Mouse (Mus musculus) urinary bladder, adult 18-20 months (tissue): ENCODE data around the gene Ccdc162.

ENCODE experiments used
- DNase-seq, 2 experiments: peaks; one replicate each; pipeline ENCODE4 v3.0.0; 2022; ENCODE audit warnings: low spot score in 2 of 2, mixed read lengths in 2 of 2

Gene Ccdc162

DNA sequence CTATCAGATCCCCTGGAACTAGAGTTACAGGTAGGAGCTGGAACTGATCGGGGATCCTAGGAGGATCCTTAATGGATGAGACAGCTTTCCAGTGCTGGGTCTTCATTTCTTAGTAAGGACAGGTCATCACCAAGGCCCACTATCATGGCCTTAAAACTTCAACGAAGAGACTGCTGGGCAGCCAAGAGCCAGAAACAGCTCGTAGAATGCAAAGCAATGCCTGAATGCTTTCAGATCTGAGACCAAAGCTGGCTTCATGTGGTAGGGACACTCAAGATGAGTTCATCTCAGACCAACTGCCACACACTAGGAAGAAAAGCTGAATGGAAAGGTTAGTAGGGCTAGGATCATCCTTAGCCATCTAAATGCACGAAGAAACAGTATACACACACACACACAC is 177.4 kb downstream of the Ccdc162 start:
- no peak for DNase-seq

DNA sequence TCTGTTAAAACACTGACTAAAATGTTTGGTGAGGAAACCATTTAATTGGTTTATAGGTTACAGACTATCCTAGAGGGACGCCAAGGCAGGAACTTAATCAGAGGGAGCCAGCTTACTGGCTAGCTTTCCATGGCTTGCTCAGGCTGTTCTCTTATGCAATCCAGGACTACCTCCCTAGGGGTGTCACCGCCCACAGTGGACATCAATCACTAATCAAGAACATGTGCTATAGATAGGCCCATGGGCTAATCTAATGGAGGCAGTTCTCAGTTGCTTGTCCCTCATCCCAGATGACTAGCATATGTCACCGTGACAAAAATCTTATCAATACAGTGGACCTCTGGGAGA is 178.5 kb downstream of the Ccdc162 start:
- DNase-seq, result no peak

DNA sequence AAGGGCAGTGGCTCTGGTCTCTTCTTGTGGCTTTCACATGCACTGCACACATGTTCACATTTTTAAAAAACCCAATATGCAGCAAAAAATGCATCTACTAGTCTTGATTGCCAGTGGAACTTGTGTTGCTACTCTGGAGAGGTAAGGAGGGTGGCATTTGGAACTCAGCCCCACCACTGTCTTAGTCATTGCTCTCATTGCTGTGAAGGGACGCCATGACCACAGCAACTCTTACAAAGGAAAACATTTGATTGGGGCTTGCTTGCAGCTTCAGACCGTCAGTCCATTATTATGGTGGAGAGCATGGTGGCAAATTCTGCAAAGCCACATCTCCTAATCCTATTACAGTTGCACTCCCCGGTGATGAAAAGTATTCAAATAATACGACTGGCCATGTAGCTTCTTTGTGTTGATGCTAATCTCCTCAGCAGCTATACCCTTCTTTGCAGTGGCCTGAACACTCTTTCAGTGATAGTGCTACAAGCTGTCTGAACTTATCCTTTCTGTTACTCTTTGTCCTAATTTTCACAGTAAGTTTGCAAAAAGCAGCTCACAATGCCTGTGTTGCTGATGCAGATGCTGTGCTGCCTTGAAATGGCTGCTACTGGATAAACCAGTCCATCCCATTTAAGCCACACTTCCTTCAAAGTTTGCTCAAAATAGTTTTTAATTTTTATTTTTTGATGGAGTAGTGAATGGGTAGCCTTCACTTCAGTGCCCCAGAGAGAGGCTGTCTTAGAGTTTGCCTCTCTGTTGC is 179.0 kb downstream of the Ccdc162 start:
- DNase-seq, result no peak

DNA sequence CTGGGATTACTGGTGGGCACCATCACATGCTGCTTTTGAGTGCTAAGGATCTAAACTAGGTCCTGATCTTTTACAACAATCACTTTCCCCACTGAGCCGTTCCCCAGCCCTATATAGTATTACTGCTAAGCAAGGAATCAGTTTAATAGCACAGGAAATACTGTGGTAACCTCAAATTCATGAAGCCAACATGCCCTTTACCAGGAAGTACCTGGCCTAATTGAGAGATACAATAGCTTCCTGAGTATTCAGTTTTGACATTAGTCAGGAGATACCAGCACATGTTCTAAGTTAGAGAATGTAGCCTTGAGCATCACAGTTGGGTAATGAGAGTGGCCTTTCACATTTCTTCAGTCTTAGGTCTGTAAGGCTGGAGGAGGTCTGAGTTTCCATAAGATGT is 179.7 kb downstream of the Ccdc162 start:
- DNase-seq, result no peak

DNA sequence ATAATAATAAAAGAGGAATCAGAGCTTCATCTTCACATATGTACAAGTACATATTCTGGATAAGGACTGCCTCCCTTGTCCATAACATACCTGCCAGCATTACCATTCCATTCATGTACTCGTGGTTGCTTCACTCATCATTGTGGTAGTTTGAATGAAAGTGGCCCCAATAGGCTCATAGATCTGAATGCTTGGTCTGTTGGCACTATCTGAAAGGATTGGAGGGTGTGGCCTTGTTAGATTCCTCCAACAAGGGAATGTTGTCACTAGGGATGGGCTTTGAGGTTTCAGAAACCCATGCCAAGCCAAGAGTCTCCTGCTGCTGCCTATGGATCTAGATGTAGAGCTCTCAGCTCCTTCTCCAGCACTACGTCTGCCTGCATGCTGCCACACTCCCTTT is 180.4 kb downstream of the Ccdc162 start:
- DNase-seq, result no peak

DNA sequence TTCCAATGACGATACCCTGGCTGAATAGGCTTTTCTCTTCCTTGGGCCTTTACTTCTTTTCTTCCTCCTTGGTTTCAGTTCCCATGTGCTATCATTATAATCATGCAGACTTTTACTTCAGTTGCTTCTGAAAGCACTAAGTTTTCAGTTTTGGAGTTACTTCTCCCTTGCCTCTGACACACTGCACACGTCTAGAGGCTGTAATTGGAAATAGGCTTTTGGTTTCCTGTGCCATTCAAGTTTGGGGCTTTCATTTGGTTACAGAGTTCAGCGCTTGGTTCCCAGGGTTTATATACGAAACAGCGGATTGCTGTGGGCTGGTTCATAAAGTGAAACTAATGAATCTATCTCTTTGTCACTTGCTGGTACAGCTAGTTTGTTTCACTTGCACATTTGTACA is 186.5 kb downstream of the Ccdc162 start:
- DNase-seq, result no peak

DNA sequence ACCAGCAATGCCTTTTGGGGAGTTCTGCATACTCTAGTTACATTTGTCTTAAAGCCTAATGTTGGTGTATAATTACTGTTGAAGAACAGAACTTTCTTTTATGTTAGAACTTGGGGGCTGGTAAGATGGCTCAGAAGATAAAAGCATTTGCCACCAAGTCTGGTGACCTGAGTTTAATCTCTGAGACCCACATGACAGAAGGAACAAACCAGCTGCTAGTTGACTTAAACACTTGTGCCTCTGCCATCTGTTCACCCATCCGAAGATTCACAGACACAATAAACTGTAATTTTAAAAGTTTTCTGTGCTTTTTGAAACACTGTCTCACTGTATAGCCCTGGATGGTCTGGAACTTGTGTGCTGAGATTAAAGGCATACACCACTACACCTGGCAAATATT is 190.7 kb downstream of the Ccdc162 start:
- DNase-seq, result no peak

DNA sequence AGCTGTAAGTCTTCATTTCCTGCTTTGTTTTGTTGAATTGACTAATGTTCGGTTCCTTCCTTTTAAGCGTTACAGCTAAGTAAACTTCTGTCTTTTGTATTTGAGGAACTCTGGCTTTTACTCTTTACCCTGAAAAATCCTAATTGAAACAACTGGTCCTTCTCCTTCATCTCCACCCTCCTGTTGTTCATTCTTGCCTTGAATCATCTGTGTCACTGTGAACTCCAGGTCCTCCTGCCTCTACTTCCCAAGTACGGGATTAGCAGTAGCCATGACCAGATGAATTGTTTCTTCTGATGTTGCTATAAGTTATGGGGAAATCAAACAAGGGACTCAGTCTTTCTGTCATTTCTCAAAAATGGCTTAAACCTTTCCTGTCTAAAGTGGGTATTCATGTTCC is 193.0 kb downstream of the Ccdc162 start:
- DNase-seq, result no peak

DNA sequence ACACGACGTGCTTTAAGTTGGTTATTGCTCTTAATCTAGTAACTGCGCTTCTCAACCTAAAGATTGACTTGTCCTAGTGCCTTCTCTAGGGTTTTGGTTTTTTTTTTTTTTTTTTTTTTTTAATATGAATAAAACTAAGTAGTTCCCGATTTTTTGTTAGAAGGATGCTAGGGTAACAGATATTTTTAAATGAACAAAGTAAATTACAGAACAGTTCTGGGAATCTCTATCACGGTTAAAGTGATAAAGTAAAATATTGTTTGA is 196.1 kb downstream of the Ccdc162 start:
- DNase-seq, result no peak

DNA sequence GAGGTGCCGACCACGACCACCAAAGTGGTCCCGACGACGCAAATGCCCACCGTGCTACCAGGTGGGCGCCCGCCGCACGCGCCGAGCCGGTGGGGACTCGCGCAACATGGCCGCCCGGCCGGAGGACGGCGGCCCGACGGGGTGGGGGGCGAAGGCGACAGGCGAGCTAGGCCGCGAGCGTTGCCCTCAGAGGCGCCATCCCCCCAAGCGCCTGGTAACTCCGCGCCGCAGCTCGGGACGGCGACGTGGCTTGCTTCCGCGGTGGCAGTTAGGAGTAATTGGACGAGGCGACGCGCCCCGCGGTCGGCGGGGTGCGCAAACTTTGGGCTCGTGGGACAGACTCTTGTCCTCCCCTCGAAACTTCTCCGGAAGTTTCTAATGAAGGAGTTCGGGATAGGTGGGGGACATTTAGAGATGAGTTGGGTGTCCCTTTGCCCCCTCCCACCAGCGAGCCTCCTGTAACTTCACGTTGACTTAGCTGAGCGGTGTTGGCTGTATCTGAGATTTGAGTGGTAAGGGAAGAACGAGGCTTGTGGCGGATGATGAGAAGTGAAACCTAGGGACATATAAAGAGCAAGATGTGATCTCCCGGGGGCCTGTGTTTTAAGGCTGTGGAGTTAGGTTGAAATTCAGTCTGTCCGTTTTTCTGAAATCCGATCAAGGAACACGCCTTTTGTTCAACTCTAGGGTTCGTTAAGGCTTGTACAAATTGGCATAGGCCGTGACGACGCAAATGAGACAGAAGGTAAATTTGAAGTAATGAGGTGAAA is 196.6 kb downstream of the Ccdc162 start:
- DNase-seq, result peak in 1 of 2 experiments; percentile 74

DNA sequence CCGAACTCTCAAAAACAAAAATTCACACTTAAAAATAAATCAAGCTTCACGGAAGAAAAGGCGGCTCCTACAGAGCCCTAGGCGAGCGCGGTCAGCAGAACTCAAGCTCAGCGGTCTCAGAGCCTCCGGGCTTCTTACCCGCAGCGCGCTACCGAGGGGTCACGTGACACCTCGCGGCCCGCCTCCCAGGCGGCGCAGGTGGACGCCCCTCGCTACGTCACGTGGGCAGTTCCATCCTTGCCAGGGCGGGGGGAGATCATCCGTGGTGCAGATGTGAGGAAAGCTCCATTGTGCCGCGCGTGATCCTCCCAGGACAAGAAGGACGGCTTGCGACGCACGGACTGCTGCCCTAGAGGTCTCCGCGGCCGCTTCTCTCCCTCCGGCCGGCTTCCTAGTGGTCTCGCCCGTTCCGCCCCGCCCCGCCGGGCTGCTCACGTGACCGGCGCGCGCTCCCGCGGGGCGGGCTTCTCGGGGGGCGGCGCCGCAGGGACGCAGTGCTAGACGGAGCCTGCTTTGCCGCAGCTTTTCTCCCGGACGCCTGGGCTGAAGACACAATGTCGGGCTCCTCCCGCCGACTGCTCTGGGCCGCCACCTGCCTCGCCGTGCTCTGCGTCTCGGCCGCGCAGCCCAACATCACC is 197.3 kb downstream of the Ccdc162 start, which contains the start of gene Cd164:
Gene Cd164, plus strand, starts transcription at position 434 of the 638 bp plus-strand sequence.
- DNase-seq, result peak; percentile 84 to 86

DNA sequence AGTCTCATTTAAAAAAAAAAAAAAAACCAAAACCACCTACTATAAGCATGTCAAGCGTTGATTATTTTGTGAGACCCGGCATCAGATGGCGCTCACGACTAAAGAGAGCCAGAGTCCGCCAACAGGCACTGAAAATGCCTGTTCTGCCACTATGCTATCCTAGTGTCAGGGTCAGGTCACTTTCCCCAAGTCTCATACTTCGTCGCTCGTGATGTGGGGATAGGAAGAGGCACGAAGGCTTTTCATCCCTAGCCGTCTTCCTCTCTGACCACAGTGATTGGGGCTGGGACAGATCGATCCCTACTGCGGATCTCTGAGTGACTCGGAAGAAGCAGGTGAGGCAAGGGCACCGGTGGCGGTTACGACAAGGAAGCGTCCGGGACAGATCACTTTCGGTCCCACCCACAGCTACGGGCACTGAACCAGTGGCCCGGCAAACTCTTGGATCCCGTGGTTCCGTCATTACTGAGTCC is 197.9 kb downstream of the Ccdc162 start:
- peak; percentile 56 to 76 for DNase-seq

DNA sequence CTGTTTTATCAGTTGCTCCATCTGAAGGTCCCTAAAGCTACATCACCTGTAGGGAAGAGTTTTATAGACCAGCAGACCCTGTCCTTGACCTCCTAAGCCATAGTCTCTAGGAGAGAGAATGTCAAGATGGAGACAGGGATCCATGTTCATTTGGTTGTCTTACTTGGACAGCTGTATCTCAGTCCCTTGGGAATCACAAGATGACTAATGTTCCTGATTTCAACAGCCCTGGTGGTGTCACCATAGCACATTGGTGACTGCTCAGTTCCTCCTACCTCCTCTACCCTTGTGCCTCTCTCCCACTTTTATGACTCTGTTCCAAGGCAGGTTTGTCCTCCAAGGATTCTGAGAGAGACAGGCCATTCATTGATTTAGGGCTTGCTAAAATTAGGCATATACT is 201.5 kb downstream of the Ccdc162 start:
- DNase-seq, result no peak

DNA sequence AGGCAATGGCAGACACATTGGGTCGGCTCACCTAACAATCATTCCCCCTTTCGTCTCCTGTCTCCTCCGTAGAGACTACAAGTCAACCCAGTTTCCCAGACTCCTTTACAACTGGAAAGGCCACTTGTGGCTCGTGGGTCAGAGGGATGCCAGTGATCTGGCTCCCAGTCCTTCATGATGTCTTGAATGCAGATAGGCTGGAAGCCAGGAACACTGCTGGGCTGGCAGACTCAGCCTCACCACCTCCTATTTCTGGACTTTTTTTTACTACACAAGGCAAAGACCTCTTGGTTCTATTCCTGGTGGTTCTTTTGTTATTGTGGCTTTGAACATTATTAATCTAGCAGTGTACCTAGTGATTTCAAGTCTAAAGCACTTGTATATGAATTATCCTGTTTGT is 202.1 kb downstream of the Ccdc162 start:
- DNase-seq, result no peak

DNA sequence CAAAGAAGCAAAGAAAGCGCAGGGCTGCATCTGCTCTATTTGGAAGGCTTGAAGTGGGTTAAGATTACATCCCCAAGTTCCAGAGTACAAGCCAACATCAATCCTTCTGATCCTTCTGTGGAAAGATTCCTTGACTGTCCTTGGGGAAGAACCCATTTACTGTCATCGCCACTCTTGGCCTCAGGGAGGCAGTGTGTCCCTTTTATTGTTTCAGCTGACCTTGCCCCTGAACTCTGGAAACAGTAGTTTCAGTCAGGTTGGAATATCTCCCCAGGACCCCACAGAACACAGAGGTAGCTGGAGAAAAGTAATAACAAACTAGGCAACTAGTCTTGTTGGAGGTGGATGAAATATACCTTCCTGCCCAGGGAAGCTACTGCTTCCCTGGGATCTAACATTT is 207.3 kb downstream of the Ccdc162 start:
- DNase-seq, result no peak

DNA sequence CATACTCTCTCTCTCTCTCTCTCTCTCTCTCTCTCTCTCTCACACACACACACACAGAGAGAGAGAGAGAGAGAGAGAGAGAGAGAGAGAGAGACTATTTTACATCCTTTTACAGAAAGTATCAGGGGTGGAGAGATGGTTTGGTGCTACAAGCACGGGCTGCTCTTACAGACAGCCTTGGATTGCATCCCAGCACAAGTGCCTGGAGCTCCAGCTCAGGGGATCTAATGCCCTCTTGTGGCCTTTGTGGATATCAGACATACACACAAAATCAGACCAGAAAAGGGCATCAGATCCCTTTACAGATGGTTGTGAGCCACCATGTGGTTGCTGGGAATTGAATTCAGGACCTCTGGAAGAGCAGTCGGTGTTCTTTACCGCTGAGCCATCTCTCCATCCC is 211.0 kb downstream of the Ccdc162 start:
- DNase-seq, result peak in 1 of 2 experiments; percentile 40

DNA sequence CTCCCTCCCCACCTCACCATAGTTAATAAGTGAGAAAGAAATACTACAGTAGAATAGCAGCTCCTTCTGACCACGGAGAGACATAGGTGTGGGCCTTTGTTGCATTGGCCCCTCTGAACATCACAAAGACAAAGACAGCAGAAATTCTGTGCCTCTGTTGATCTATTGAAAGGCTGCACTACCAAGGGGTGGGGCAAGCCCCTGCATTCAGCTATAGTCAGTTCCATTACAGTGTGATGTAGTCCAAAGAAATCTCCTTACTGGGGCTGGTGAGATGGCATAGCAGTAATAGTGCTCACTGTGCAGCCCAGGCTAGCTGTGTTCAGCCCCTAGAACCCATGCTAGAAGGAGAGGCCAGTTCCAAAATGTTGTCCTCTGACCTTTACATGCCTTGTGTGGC is 211.4 kb downstream of the Ccdc162 start:
- no peak for DNase-seq

DNA sequence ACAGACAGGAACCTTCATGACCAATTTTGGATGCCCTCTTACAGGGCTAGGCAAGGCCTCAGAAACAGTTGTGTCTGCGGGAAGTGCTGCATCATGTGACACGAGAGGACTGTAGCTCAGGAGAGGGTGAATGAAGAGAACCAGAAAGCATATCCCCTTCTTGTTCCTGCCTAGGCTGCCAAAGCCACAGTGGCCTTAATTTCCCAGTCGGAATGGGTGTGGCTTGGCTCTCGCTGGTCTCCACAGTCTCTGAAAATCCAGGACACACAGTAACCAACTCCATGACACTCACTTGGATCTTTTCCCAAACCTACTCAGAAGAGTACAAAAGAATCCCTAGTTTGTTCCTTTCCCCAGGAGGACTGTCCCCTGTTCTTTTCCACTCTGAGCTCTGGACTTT is 215.5 kb downstream of the Ccdc162 start:
- DNase-seq, result no peak

DNA sequence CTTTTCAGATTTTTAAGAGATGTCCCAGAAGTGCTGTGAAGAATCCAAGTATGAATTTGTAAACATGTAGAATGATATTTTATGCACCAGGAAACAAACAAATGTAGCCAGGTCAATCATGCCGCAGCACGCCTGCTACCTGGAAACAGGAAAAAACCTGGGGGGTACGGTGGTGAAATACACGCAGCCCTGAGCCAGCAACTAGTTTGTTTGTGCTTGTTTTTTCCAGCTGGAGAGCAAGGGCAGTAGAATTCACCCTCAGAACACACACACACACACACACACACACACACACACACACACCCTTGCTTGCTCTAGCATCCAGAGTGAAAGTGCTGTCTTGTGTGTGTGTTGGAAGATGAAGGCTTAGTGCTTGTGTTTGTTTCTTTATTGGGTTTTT is 225.3 kb downstream of the Ccdc162 start:
- DNase-seq, result peak in 1 of 2 experiments; percentile 37

DNA sequence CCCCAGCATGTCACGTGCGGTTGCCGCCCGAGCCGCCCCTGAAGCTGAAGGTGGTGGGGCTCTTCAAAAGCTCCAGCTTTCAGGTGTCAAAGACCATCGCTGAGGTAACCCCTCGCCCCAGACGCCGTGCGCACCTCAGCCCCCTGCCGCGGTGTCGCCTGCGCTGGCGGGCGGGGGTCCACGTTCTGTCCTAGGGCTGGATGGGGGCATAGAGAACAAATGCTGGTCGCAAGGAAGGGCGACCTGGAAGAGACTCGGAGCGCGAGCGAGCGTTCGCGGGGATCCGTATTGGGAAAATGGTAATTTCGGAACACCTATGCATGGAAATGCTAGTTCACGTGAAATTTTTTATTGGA is 225.9 kb downstream of the Ccdc162 start:
- no peak for DNase-seq

DNA sequence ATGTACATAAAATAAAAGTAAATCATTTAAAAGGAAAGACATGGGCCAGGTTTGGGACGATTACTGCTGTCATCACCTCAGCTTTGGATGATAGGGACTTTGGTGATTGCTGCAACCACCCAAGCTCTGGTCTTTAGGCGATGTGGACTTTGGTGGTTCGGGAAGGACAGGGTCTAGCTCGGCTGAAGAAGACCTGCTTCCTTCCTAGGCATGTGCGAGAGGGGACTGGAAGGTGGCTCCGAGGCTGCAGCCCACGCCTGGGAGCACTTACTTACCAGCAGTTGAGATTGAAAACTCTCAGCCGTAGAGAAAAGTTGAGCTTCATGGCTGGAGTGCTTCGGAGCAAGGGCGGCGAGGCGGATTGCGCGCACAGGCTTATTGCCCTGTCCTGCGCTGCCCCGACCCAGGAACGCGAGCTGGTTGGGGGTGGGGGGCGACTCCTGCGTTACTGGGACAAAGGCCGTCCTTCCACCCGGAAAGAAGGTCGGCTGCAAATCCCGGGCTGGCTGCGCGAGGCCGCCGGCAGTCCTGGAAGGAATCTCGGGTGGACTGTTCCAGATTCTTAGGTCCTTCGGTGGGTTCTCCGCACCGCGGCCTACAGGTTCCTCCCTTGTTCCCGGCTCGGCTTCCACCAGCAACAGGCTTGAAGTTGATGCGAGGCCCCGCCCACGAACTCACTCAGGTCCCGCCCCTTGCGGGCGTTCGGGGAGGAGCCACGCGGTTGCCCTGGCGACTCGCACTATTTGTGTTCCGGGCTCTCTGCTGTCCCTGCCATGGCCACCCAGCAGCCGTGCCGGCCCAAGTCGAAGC is 226.5 kb downstream of the Ccdc162 start, which contains the start of the genes Smpd2 and Ppil6:
Gene Smpd2, minus strand, starts transcription at position 662 of the 810 bp plus-strand sequence.
Gene Ppil6, plus strand, starts transcription at position 732 of the 810 bp plus-strand sequence.
- DNase-seq, result peak; percentile 93 to 97

DNA sequence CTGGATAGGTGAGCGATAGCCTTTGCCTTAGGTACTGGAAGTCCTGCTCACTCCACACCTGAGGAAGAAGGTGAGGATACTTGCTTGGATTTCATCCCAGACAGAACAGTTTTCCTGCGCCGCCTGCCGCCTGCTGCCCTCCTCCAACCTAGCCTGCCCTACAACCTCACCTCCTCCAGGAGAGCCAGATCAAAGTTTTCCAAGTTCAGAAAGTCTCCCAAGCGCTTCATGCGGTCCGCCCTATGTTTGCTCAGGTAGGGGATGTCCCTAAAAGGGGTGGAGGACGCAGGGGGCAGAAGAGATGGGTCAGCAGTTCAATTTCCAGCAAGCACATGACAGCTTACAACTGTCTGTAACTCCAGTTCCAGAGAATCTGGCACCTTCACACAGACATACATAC is 227.1 kb downstream of the Ccdc162 start:
- DNase-seq, result no peak
